Mouse (Mus musculus): ENCODE data around the gene Nol10.

DNA sequence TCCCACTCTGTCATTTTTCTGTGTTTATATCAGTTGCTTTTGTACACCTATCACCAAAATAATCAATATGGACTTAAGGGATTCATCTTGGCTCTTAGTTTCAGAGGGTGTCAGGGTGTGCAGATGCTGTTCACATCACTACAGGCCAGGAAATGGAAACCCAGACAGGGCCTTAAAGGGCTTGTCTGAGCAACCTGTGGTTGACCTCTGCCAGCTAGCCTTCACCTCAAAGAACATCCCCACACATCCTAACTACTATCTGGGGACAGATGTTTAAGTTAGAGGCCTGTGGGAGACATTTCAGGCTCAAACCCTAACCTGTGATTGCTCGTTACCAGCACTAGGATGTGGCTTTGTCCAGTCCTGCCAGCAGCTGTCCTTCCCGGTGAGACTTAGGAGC lies 82.3 kb downstream of the Nol10 start:
- no peak for TF ChIP-seq POLR2A (IDR thresholded peaks at IDR 0.05; ENCODE audit: borderline replicate concordance, control insufficient read depth, low read depth, low read length)
- TF ChIP-seq CTCF (IDR thresholded peaks at IDR 0.05; ENCODE audit: control insufficient read depth, insufficient read depth, low read length): no peak
